Mouse (Mus musculus) embryonic facial prominence, embryonic 14.5 days (tissue): ENCODE data around the gene Cep85l. TPM values are rescaled to one million over a fixed set of nuclear protein-coding genes. Genes with fewer than 3 reads are reported as not detected.

Experiments
- ATAC-seq: fragments of 200-750 bp; cut with Nextera tagmentation; 2 replicates; pipeline ENCODE4 v1.8.0; 2017; ENCODE audit warnings: low read depth, moderate number of reproducible peaks, moderate TSS enrichment
- DNase-seq: peaks from one replicate; pipeline ENCODE4 v3.0.0-alpha.2; 2015; ENCODE audit warnings: low spot score
- H3K27ac ChIP-seq: fragments of 300-500 bp; sonication (generic); replicated peaks from 2 replicates; pipeline ENCODE4 v1.5.1; 2014; ENCODE audit warnings: low read depth, mild to moderate bottlenecking, low read length, moderate library complexity
- H3K27me3 ChIP-seq: fragments of 300-500 bp; sonication (generic); replicated peaks from 2 replicates; pipeline ENCODE4 v1.6.1; 2014; ENCODE audit warnings: low read length; ENCODE audit not compliant: control insufficient read depth, insufficient read depth
- H3K36me3 ChIP-seq: fragments of 300-500 bp; sonication (generic); 2 replicates; pipeline ENCODE4 v1.6.1; 2014; ENCODE audit warnings: low read length, mixed read lengths; ENCODE audit not compliant: control insufficient read depth, insufficient read depth
- H3K4me1 ChIP-seq: fragments of 300-500 bp; sonication (generic); 2 replicates; pipeline ENCODE4 v1.6.1; 2014; ENCODE audit warnings: antibody characterized with exemption, low read length; ENCODE audit not compliant: control insufficient read depth, insufficient read depth
- H3K4me2 ChIP-seq: fragments of 300-500 bp; sonication (generic); 2 replicates; pipeline ENCODE4 v1.6.1; 2014; ENCODE audit warnings: low read depth, mild to moderate bottlenecking, low read length, moderate library complexity, mixed read lengths
- H3K4me3 ChIP-seq: fragments of 300-500 bp; sonication (generic); 2 replicates; pipeline ENCODE4 v1.5.1; 2014; ENCODE audit warnings: low read depth, mild to moderate bottlenecking, low read length
- H3K9ac ChIP-seq: fragments of 300-500 bp; sonication (generic); 2 replicates; pipeline ENCODE4 v1.6.1; 2014; ENCODE audit warnings: low read depth, mild to moderate bottlenecking, low read length, moderate library complexity, mixed read lengths
- H3K9me3 ChIP-seq: fragments of 300-500 bp; sonication (generic); 2 replicates; pipeline ENCODE4 v1.6.1; 2016; ENCODE audit warnings: low read length; ENCODE audit not compliant: control insufficient read depth
- WGBS: fragments of 180-500 bp; shearing (Covaris S2); extraction: QIAGEN DNeasy Blood & Tissue Kit; methylation state at CpG from one replicate; pipeline ENCODE4 v1.1.7; 2014; 5-methylcytosine and 5-hydroxymethylcytosine counted together
- polyA plus RNA-seq: library from polyadenylated mRNA; unstranded; fragments of >200 nt; fragmentation: Nextera tagmentation; extraction: Ambion mirVana; gene quantifications from 2 replicates; pipeline ENCODE4 v1.2.1, GENCODE M21; 2014

Gene Cep85l
- polyA plus RNA-seq, 1 experiment from 2014 or later = 7.3 TPM

DNA sequence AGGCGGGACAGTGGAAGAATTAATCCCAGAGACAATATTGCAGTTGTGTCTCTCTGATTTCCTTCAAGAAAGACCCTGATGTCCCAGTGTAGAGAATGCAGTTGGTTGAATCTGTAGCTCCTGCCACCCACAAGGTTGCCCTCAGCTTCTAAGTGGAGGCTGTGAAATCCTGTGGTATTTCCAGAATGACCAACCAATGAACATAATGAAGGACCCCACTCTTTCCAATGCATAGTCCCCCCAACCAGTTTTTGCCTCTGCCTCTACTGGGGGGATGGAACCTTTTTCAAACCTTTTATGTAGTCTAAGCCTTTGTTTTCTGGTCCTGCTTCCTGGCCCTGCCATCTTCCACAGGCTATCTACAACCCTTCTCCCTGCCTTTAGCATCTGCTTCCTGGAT is 5.1 kb upstream of the Cep85l start:
- no peak overlapping the region for H3K4me3 ChIP-seq
- 94% methylated on average over 1 of the region's 1 CpGs for WGBS
- H3K4me2 ChIP-seq = no peak overlapping the region
- no peaks in the 10 kb centered on the region for H3K4me1 ChIP-seq
- ATAC-seq (no peak), DNase-seq (no peak)
- no peak overlapping the region for H3K9ac ChIP-seq
- H3K36me3 ChIP-seq = no peaks in the 10 kb centered on the region
- no peak overlapping the region for H3K27ac ChIP-seq
- H3K9me3 ChIP-seq = no peaks in the 10 kb centered on the region
- H3K27me3 ChIP-seq = no peaks in the 10 kb centered on the region

DNA sequence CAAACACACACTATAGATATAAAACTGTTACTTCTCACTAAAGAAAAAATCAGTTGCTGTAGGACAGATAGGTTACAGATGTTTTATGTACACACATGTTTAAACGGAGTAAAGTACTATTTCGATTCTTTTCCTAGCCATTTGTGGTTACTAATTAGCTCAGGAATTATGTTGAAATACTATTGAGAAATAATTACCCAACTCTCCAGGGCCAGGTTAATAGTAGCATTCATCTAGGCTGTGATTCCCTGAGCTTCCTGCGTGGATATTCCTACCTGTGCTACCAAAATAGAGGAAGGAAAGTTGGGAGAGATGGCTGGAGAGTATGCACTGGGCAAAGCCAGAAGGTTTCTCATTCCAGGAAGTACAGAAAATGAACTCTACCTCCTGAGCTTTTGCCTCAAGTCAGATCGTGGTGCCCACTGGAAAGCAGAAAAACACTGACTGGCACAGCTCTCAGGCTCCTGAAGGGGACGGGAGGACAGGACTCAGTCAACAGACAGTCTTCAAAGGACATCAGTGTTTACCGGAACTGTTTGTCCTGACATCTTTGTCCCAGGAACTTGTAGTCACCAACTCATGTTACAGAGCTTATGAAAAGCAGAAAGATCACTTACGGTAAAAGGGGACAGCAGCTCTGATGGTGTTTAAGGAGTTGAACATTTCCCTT is 3.1 kb upstream of the Cep85l start:
- no peaks in the 10 kb centered on the region for H3K27me3 ChIP-seq
- ATAC-seq (no peak), DNase-seq (no peak)
- H3K4me2 ChIP-seq = no peak overlapping the region
- no peaks in the 10 kb centered on the region for H3K36me3 ChIP-seq
- no peak overlapping the region for H3K9ac ChIP-seq
- H3K9me3 ChIP-seq = no peaks in the 10 kb centered on the region
- H3K4me3 ChIP-seq = no peak overlapping the region
- WGBS = 57% methylated on average over 7 of the region's 7 CpGs
- peaks cover 9% of the 10 kb centered on the region; the same call in 1 of the 2 replicates for H3K4me1 ChIP-seq
- H3K27ac ChIP-seq = no peak overlapping the region

DNA sequence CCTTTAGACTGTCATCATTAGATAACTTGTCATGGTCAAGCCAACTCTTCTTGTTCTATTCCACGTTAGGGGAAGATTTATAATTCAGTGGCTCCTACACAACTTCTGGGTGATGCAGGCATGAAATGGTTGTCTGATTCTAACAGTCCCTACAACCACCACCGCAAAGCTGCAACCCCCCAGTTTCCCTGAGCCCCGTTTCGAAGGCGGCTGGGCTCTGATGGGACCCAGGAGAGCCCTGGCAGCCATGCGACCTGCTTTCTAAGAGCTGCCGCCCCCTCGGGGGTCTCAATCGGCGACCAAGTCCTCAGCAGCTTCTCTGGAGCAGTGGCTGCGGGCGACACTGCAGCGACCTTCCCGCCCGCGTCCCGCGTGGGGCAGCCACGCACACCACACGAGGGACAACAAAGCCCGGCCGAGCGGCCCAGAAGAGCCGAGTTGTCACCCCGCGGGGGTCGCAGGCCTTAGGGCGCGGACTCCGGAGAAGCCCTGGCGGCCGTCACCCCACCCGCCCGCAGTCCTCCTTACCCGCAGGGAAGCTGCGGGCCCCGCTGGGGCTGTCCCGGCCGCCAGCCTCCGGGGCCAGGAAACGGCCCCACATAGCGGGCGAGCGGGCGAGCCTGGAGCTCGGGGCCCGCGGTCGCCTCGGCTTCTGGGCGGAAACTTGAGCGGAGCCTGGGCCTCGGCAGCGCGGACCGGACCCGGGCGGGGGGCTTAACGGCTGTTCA is 602 bp downstream of the Cep85l start:
- peak overlapping the region; percentile 95 for H3K4me3 ChIP-seq
- H3K4me2 ChIP-seq = peak overlapping the region; percentile 66
- H3K27me3 ChIP-seq = no peaks in the 10 kb centered on the region
- 0% methylated on average over 14 of the region's 59 CpGs for WGBS
- peak; percentile 91 for ATAC-seq
- H3K4me1 ChIP-seq = peaks cover 16% of the 10 kb centered on the region
- H3K9me3 ChIP-seq = no peaks in the 10 kb centered on the region
- H3K9ac ChIP-seq = peak overlapping the region; percentile 98
- peak; percentile 49 for DNase-seq
- no peaks in the 10 kb centered on the region for H3K36me3 ChIP-seq
- H3K27ac ChIP-seq = peak overlapping the region; percentile 98

DNA sequence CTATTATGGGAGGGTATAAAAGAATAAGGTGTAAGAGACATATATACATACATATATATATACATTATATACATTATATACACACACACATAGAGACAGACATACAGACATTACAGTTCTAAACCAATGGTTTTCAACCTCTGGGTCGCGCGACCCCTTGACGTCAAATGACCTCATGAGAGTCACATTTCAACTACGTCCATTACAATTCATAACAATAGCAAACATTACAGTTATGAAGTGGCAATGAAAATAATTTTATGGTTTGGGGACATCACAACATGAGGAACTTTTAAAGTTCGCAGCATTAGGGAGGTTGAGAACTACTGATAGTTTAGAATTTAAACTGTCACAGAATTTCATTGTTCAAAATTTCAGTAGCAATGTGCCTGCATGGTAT is 1.5 kb downstream of the Cep85l start:
- WGBS = 61% methylated on average over 6 of the region's 6 CpGs

DNA sequence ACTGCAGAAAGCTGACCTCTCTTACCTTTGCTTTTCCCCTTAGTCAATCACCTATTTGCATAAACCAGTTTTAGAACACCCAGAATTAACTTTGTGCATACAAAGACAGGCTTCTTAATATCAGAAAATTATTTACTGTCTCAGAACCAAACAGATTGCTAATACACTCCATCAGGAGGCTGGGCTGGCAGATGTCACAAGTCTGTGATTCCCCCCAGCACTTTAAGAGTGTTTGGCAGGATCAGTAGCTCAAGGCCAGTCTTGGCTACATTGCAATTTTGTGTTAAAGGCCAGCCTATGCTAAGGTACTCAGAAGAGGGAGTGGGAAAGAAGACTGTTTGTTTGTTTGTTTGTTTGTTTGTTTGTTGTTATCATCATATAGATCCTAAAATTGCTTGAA is 2.7 kb downstream of the Cep85l start:
- no peak for DNase-seq
- H3K27me3 ChIP-seq = no peaks in the 10 kb centered on the region
- H3K9ac ChIP-seq = no peak overlapping the region
- 0 out of 2 replicates have a peak overlapping the region, but pooled peaks have one; percentile 15 for H3K4me2 ChIP-seq
- peaks cover 16% of the 10 kb centered on the region for H3K4me1 ChIP-seq
- no peak overlapping the region for H3K27ac ChIP-seq
- peak overlapping the region; percentile 8; the same call in 1 of the 2 replicates for H3K4me3 ChIP-seq
- ATAC-seq = no peak
- peaks cover 5% of the 10 kb centered on the region; the same call in 1 of the 2 replicates for H3K9me3 ChIP-seq
- H3K36me3 ChIP-seq = 0 out of 2 replicates have a peak, but pooled peaks cover under 1% of the 10 kb centered on the region

More for the DNA sequence above, 1.5 kb downstream of the Cep85l start:
- Histone ChIP-seq H3K36me3 (no peaks in the 10 kb centered on the region), H3K9ac (peak overlapping the region; percentile 98; the same call in 1 of the 2 replicates), H3K4me2 (peak overlapping the region; percentile 66), H3K9me3 (no peaks in the 10 kb centered on the region), H3K27me3 (no peaks in the 10 kb centered on the region), H3K4me3 (peak overlapping the region; percentile 95), H3K4me1 (peaks cover 16% of the 10 kb centered on the region), H3K27ac (no peak overlapping the region)
- ATAC-seq (no peak), DNase-seq (no peak)

DNA sequence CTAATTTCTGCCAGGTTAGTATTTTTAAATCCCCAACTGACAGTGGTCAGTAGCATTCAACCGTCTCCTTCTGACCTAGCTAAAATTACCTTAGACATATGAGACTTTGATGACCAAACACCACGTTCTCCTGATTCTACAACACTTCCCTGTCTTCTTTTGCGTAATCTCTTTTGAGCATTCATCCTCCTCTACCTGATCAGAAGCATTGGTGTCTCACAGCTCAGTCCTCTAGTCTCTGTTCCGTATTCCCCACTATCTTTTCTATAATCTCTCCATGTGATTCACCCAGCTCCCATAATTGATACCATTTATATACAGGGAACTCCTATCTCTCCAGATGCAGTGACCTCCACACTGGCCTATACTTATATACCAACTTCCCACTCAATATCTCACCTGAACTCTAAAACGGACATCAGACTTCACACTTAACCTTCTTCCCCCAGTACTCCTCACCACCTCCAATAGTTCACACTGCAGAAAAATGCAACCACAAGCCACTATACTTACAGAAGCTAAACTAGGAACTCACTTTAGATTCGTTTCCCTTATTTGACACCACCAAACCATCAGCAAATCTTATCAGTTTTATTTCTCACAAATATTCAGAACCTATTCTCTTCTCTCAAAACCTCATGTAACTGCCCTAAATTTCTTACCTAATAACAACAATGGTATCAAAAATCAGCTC is 5.7 kb downstream of the Cep85l start:
- Histone ChIP-seq H3K27ac (no peak overlapping the region), H3K4me1 (peaks cover 16% of the 10 kb centered on the region), H3K36me3 (peaks cover 8% of the 10 kb centered on the region; the same call in 1 of the 2 replicates), H3K4me3 (no peak overlapping the region), H3K9ac (no peak overlapping the region), H3K27me3 (no peaks in the 10 kb centered on the region), H3K4me2 (no peak overlapping the region), H3K9me3 (peaks cover 20% of the 10 kb centered on the region)
- ATAC-seq (no peak), DNase-seq (no peak)
- 94% methylated on average over 6 of the region's 6 CpGs for WGBS

DNA sequence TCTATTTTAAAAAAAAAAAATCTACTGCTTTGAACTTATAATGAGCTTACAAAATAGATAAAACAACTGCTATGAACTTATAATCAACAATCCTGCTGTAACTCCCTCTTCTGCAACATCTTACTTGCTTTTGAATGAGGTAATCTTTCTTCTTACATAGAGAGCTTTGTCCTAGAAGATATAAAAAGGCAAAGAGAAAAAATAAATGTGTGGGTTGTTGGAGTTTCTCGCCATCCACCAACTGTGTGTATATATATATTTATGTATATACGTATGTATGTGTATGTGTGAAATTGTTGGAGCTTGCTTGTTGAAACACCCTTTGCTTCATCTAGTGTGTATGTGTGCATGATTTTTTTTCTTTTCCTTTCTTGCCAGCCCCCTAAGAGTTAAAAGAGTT is 12.5 kb downstream of the Cep85l start:
- DNase-seq (no peak), ATAC-seq (no peak)
- H3K9me3 ChIP-seq = peaks cover 16% of the 10 kb centered on the region
- WGBS = 94% methylated on average over 2 of the region's 2 CpGs
- H3K4me2 ChIP-seq = no peak overlapping the region
- H3K36me3 ChIP-seq = peaks cover 8% of the 10 kb centered on the region; the same call in 1 of the 2 replicates
- H3K9ac ChIP-seq = no peak overlapping the region
- H3K27me3 ChIP-seq = no peaks in the 10 kb centered on the region
- H3K27ac ChIP-seq = no peak overlapping the region
- no peak overlapping the region for H3K4me3 ChIP-seq
- no peaks in the 10 kb centered on the region for H3K4me1 ChIP-seq

DNA sequence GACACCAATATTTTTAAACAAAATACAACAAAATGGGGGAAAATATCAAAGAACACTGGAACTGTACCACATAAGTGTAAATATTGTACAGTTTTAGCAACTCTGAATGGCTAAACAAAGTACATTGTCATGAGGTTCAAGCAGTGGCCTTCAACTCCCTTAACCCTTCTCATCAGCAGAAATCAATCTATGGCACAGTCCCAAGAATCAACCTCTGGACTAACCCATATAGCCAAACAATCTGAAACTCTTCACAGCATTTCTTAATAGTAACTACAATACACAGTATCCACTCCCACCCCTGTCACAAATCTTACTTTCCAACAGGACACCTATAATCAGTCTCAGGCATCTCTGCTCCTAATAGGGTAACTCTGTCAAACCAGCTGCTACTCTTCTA is 15.4 kb downstream of the Cep85l start:
- H3K4me3 ChIP-seq = no peak overlapping the region
- H3K9ac ChIP-seq = no peak overlapping the region
- no peaks in the 10 kb centered on the region for H3K4me1 ChIP-seq
- H3K4me2 ChIP-seq = no peak overlapping the region
- no peaks in the 10 kb centered on the region for H3K9me3 ChIP-seq
- H3K27me3 ChIP-seq = no peaks in the 10 kb centered on the region
- no peak for DNase-seq
- no peak for ATAC-seq
- H3K27ac ChIP-seq = no peak overlapping the region
- no peaks in the 10 kb centered on the region for H3K36me3 ChIP-seq
